Mouse (Mus musculus) kidney, postnatal 10 days (tissue): ENCODE data around the gene Mas1.

Source experiments
- DNase-seq: peaks from one replicate; pipeline ENCODE4 v3.0.0; 2021; ENCODE audit warnings: mixed read lengths

The Mas1 gene

DNA sequence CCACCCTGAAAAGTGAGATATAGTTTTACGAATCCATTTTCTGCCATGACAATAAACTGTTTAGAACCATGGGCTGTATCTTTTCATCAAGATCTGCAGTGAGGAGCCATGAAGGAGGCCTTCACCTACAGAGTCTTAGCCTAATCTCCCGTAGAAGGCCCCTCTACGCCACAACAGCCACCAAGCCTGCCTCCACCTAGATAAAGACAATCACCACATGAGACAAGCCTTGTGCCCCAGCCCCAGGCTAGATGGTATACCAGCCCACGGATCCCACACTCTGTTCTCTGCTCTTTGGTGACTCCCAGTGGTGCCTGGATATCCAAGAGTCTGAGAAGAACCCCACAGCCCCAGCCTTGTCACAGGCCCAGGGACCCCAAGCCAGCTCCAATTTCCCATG is 52.1 kb downstream of the Mas1 start:
- no peak for DNase-seq

DNA sequence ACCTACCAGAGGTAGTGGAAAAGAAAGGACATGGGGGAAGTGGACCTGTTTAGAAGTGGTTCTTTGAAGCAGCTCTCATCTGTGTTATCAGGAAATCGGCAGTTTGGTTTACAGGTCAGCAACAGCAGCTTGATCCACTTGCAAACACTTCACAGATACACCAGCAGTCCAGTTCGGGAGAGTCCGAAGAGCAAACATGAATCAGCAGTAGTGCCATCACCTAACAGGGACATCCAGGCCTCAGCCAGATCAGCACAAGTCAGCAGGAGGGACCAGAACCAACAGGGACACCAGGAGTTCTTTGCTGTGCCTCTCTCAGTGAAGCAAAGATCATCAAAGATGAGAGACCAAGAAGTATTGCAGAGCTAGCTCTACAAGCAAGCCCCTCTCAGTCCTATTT is 53.4 kb downstream of the Mas1 start:
- DNase-seq = no peak

DNA sequence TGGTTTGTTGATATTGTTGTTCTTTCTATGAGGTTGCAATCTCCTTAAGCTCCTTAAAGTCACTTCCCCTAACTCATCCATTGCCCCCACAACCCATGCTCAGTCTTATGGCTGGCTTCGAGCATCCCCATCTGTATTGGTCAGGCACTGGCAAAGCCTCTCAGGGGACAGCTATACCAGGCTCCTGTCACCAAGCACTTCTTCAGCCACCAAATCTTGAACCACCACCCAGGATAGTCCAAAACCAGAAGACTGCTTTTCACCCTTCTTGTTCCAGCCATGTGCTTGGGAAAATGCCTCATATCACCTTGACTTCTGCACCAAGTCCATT is 57.0 kb downstream of the Mas1 start:
- DNase-seq = no peak

DNA sequence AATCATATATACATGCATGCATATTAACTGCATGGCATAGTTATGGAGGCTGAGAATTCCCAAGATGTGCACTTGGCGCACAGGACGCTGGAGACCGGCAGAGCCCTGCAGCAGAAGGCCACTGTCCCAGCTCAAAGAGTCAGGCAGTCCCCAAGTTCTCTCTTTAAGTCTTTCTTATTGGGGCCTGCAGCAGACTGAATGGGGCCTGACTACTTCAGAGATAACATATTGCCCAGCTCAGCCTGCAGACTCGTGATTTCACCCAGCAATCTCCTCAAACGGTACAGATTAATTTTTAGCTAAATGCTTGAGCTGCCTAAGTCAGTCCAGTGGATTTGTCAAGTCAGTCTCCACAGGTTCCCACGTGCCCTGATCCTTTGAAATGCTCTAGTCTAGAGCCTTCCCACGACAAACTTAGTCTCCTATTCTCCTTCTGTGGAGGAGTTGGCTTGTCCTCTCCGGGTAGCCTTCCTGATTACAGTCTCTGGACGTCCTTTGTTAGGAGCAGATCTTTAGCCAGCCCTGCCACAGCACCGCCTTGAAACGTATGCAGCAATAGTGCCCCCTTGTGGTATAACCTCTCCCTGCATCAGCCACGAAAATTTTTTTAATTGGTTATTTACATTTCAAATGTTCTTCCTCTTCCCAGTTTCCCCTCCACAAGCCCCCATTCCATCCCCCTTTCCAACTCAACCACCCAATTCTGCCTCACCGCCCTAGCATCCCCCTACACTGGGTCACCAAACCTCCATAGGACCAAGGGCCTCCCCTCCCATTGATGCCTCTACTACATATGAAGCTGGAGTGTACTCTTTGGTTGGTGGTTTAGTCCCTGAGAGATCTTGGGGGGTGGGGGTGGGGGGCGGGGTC is 57.6 kb downstream of the Mas1 start:
- DNase-seq = peak; percentile 83

DNA sequence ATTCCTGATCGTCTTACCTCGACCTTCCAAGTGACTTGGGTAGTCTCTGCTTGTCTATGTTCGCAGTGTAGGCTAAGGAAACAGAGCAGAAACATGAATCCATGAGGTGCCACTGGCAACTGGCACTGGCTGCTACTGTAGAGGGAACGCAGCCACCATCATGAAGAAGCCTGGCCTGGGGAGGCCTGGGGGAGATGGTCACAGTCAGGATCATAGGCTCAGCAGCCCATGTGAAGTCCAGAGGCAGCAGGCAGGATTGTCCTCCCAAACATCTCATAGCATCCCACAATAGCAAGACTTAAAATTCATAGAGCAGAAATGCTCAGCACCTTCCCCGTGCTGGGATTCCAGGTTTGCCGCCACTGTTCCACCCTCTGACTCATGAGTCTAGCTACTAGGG is 59.1 kb downstream of the Mas1 start:
- DNase-seq = no peak

DNA sequence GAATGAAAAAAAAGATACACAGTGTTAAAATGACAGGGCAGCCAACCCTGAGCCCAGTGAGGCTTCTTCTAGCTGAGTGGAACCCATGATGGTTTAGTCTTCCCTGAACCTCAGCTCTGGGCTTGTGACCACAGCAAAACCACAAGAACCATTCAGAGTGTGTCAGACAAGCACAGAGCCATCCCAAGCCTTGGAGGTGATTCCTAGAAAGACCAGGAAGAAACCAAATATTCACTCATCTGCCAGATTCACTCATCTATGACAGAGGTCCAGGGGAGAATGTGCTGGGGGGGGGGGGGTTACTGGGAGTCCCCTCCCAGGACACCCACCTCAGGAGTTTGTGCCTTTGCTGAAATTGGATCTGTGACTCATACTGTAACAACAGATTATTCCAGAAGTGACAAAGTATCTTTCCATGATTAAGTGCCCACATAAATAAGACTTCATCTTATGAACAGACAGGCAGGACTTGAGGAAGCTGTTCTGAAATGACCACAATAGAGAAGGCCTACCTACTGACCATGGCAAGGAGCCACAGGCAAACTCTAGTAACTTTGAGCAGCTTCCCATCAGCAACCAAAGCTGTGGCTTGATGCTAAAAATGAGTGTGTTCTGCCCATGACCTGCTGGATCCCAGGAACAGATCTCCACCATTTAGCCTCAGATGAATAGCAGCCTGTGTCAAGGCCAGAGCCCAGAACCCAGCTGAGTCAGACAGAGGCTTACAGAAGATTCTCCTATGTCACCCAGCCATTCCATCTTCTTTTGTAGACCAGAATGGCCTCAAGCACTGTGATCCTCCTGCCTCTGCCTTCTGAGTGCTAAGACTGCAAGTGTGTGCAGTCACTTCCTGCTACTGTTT is 63.1 kb downstream of the Mas1 start:
- no peak for DNase-seq

DNA sequence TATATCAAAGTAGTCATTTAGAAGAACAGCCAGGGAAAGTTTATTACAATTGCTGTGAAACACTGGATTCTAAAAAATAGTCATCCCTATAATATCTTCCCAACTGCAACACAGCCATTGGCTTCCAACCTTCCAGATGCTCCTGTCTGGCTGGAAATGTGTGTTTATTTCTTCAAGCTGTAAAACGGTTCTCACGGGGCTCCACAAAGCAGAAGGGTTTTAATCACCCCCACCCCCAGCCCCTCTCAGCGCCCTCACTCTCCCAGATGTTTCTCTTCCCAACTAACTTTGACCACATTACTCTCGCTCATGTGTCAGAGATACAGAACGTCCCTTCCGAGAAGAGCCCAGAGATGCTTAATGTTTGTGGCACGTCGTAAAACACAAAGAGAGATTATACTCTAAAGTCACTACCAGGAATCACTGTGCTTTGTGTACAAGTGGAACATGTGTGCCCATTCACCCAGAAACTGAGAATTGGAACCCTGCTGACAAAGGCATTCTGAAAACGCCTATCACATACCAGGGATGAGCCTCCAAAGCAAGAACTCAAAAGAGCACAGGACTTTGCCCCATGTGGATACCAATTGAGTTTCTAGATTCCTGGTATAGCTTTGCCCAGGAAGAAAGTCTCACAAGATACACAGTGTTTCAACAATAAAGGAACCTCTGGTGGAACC is 65.9 kb downstream of the Mas1 start:
- no peak for DNase-seq

DNA sequence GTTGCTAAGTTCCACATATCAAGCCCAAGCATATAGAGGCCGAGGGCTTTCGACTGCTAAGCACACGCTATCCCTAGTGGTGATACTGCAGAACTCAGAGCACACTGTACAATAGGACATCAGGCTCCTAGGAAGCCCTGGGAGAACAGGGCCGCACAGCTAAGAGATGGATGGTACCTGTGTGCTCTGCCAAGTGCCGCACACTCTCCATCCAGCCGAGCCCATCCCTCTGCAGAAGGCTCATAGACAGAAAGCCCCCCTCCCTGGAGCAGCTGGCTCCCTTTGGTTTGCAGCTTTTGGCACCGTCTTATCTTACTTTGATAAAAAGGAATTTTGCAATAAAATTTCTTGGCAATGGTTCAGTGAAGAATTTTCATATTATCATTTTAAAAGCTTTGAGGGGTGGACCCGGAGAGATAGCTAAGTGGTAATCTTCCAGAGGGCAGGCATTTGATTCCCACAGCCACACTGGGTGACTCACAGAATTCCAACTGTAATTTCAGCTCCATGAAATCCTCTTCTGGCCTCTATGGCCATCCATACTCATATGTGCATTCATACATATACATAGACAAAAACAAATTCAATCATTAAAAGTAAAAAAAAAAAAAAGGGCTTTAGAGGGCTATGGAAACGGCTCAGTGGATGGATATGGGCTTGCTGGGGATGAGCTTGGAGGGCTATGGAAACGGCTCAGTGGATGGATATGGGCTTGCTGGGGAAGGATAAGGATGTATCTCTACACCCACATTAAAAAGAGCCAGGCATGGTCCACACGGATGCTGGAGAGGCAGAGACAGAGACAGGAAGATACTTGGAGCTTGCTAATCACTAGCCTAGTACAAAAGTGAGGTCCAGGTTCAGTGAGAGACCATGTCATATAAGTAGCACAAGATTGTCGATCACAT is 68.3 kb downstream of the Mas1 start:
- DNase-seq = peak; percentile 47

DNA sequence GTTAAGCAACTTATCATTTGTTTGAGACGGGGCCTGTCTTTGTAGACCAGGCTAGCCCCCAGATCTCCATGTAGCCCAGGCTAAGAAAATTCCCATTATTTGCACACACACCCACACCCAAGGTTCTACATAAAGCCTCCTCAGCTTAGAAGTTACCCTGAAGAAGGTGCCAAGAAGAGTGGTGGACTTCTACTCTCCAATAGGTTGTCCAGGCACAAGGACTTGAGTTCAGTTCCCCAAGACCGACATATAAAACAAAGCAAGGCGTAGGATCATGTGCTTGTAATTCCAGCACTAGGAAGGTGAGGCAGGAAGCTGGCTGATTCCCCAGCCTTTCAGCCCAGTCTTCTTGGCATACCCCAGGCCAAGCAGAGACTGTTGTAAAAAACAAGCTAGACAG is 69.4 kb downstream of the Mas1 start:
- no peak for DNase-seq

DNA sequence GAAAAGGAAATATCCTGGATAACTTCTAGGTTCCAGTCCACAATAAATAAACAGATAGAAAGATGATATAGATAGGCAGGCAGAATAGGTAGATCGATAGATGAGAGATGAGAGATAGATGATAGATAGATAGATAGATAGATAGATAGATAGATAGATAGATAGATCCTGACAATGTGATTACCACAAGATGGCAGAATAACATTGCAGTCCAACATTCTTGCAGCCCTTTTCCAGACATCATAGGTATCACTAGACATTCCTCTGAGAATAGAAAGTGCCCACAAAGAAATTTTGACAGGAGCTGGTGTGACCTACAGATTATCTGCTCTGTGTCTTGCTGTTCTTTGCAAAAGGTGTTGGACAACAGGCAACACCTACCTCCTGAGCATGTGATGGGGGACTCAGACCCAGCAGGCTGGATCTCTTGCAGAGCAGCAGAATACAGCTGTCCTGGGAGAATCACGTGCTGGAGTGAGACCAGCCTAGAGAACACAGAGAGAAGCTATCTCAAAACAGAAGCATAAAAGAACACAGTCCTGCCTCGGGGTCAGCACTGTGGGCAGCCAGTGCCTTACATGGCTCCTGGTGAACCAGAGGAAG is 70.4 kb downstream of the Mas1 start:
- DNase-seq = no peak

DNA sequence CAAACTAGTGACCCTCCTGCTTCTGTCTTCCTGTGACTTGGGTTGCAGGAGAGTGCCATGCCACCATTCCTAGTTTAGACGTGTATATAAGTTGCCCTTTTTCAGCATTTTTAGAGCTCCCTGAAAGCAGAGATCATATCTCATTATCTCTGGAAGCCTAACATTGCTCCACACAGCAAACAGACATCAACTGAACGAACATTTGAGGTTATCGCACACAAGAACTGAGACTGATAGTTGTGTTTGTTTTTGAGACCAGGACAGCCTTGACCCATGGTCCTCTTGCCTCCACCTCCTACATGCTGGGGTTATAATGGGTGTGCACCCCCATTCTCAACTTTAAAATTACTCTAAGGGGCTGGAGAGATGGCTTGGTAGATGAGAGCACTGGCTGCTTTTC is 71.3 kb downstream of the Mas1 start:
- no peak for DNase-seq

DNA sequence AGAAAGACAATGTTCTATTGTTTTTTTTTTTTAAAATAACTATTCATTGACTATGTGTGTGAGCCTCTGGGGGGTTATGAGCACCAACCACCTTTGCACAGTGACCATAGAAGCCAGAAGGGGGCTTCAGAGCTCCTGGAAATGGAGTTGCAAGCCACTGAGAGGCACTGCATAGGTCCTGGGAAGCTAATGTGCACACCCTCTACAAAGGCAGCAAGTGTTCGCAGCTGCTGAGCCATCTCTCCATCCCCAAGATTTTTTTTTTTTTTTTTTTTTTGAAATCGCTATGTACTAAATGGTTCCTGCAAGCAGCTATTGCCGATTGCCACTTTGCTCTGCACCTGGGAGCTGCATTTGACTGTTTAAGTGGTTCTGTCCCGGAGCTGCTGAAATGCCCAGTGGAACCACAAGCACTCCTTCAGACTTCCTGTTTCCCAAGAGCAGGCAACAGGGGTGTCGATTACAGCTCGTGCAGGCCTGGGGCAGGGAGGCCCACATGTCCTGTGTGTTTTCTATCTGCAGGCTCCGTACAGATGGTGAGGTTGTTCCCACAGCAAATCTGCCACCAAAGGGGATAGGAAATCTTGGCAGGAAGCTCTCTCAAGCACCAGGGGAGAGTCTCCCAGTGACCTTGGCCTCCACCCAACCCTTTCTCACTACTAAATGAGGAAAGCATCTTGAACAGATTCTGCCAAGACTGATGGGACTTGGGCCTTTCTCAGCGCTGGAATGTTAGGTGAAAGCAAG is 74.1 kb downstream of the Mas1 start:
- peak; percentile 80 for DNase-seq

DNA sequence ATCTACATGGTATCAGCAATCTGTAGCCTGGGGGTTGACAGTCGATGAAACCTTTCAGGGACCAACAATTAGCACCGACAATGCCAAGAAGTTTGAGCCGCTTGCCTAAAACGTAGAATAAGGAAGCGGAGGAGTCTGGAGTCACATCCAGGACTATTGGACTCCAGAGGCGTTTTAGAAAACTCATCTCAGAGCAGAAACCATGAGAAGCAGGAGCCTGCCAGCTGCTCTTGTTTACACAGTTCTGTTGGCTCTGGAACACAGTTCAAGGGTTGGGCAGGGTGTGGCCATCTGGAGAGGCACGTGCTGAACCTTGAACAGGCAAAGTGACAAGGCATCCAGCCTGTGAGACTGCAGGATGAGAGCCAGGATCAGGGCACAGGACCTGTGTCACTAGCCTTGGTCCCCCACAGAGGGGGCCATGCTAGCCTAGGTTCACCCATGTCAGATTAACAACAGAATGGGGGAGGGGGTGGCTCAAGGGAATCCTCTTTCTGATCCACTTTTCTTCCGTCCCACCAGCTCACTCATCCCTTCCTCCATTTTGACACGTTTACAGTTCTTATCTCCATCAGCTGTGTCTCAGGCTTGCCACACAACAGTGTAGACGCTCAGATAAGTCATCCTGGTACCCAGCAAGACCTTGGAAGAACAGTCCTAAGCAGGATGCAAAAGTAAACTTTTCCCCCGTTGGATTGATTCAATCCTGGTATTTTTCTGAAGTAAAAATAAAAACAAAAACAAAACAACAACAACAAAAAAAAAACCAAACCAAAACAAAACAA is 75.3 kb downstream of the Mas1 start:
- peak; percentile 76 for DNase-seq

DNA sequence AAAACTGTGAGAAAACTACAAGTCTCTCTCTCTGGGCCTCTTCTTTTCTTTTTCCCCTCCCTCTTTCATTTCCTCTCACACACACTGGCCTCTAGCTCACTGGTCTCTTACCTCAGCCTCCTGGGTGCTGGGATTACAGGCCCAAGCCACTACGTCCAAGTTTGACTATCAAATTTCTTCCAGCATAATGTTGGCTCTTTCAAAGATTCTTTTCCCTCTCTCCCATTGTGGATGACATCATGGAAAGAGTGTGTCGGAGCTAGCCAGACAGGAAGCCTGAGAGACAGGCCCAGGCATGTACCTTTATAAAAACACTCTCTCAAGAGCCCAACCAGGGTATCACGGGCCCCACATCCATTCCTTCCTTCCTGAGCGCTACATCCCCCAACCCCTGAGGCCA is 76.5 kb downstream of the Mas1 start:
- peak; percentile 39 for DNase-seq

DNA sequence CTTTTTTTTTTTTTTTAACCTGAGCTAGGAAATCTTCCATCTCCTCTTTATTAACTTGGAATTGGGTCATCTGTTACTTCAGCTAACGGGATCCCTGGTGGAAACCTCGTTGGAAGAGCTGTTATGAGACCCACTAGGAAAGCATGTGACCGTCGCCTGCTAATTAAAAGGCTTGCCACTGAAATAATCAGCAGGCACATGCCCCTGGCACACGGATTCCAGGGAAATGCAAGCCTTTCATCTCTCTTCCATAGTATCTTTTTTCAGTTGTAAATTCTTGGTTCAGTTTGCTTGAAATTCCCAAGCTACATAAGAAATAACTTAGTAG is 76.9 kb downstream of the Mas1 start:
- no peak for DNase-seq
